Mouse (Mus musculus): ENCODE measurements around the gene Nectin4. TPM values are rescaled to one million over a fixed set of nuclear protein-coding genes. Genes with fewer than 3 reads are reported as not detected.

Nectin4 gene
- polyA plus RNA-seq, 1 experiment from 2014 or later = 7.4 TPM

- 8% methylated on average over 4 of the region's 4 CpGs for WGBS
- Histone ChIP-seq H3K4me1 (replicated peaks; ENCODE audit: control insufficient read depth, insufficient read depth, low read length) (peaks cover 11% of the 10 kb centered on the region; the same call in 1 of the 2 replicates), H3K9ac (ENCODE audit: low read length) (no peak overlapping the region), H3K27me3 (ENCODE audit: control insufficient read depth, insufficient read depth, low read depth, low read length) (no peaks in the 10 kb centered on the region), H3K36me3 (ENCODE audit: control insufficient read depth, insufficient read depth, low read length) (no peaks in the 10 kb centered on the region), H3K27ac (ENCODE audit: low read length) (no peak overlapping the region), H3K4me2 (ENCODE audit: low read depth, low read length) (no peak overlapping the region), H3K9me3 (ENCODE audit: control insufficient read depth, low read length) (no peaks in the 10 kb centered on the region), H3K4me3 (ENCODE audit: low read length) (no peak overlapping the region)
- no peak for ATAC-seq (ENCODE audit: low read depth)
Observed at GRCm38 (mm10) chr1:171373946-171374345, 4.0 kb downstream of the Nectin4 start.

GRCm38 (mm10) chr1:171375646-171376097 lies 5.8 kb downstream of the Nectin4 start:
- no peak overlapping the region for H3K4me3 ChIP-seq (ENCODE audit: low read length)
- 33% methylated on average over 9 of the region's 9 CpGs for WGBS
- H3K4me1 ChIP-seq (replicated peaks; ENCODE audit: control insufficient read depth, insufficient read depth, low read length) = peaks cover 16% of the 10 kb centered on the region
- H3K27ac ChIP-seq (ENCODE audit: low read length) = peak overlapping the region; percentile 47; the same call in 1 of the 2 replicates
- no peaks in the 10 kb centered on the region for H3K36me3 ChIP-seq (ENCODE audit: control insufficient read depth, insufficient read depth, low read length)
- no peaks in the 10 kb centered on the region for H3K9me3 ChIP-seq (ENCODE audit: control insufficient read depth, low read length)
- H3K9ac ChIP-seq (ENCODE audit: low read length) = no peak overlapping the region
- peak; percentile 87 for ATAC-seq (ENCODE audit: low read depth)
- peak overlapping the region; percentile 19; the same call in 1 of the 2 replicates for H3K4me2 ChIP-seq (ENCODE audit: low read depth, low read length)
- H3K27me3 ChIP-seq (ENCODE audit: control insufficient read depth, insufficient read depth, low read depth, low read length) = peaks cover 2% of the 10 kb centered on the region; the same call in 1 of the 2 replicates

GRCm38 (mm10) chr1:171378298-171378697 lies 8.4 kb downstream of the Nectin4 start:
- Histone ChIP-seq H3K36me3 (ENCODE audit: control insufficient read depth, insufficient read depth, low read length) (no peaks in the 10 kb centered on the region), H3K27me3 (ENCODE audit: control insufficient read depth, insufficient read depth, low read depth, low read length) (peaks cover 2% of the 10 kb centered on the region; the same call in 1 of the 2 replicates)
- ATAC-seq (ENCODE audit: low read depth) = no peak

GRCm38 (mm10) chr1:171379935-171380599 lies 10.2 kb downstream of the Nectin4 start:
- Histone ChIP-seq H3K36me3 (ENCODE audit: control insufficient read depth, insufficient read depth, low read length) (no peaks in the 10 kb centered on the region), H3K9me3 (ENCODE audit: control insufficient read depth, low read length) (no peaks in the 10 kb centered on the region), H3K4me1 (replicated peaks; ENCODE audit: control insufficient read depth, insufficient read depth, low read length) (peaks cover 11% of the 10 kb centered on the region), H3K9ac (ENCODE audit: low read length) (peak overlapping the region; percentile 29; the same call in 1 of the 2 replicates), H3K4me3 (ENCODE audit: low read length) (peak overlapping the region; percentile 26), H3K4me2 (ENCODE audit: low read depth, low read length) (peak overlapping the region; percentile 53), H3K27ac (ENCODE audit: low read length) (no peak overlapping the region), H3K27me3 (ENCODE audit: control insufficient read depth, insufficient read depth, low read depth, low read length) (peaks cover 2% of the 10 kb centered on the region; the same call in 1 of the 2 replicates)
- 3% methylated on average over 31 of the region's 31 CpGs for WGBS
- ATAC-seq (ENCODE audit: low read depth) = peak; percentile 73

More at GRCm38 (mm10) chr1:171378298-171378697, 8.4 kb downstream of the Nectin4 start:
- H3K9ac ChIP-seq (ENCODE audit: low read length) = no peak overlapping the region
- H3K4me3 ChIP-seq (ENCODE audit: low read length) = no peak overlapping the region
- no peak overlapping the region for H3K27ac ChIP-seq (ENCODE audit: low read length)
- H3K9me3 ChIP-seq (ENCODE audit: control insufficient read depth, low read length) = no peaks in the 10 kb centered on the region
- WGBS = 81% methylated on average over 6 of the region's 6 CpGs
- H3K4me2 ChIP-seq (ENCODE audit: low read depth, low read length) = no peak overlapping the region
- H3K4me1 ChIP-seq (replicated peaks; ENCODE audit: control insufficient read depth, insufficient read depth, low read length) = peaks cover 14% of the 10 kb centered on the region

- H3K27ac ChIP-seq (ENCODE audit: low read length) = no peak overlapping the region
- H3K27me3 ChIP-seq (ENCODE audit: control insufficient read depth, insufficient read depth, low read depth, low read length) = peaks cover 2% of the 10 kb centered on the region; the same call in 1 of the 2 replicates
- ATAC-seq (ENCODE audit: low read depth) = no peak
- no peak overlapping the region for H3K9ac ChIP-seq (ENCODE audit: low read length)
- WGBS = 80% methylated on average over 11 of the region's 11 CpGs
- no peak overlapping the region for H3K4me3 ChIP-seq (ENCODE audit: low read length)
- H3K9me3 ChIP-seq (ENCODE audit: control insufficient read depth, low read length) = no peaks in the 10 kb centered on the region
- H3K36me3 ChIP-seq (ENCODE audit: control insufficient read depth, insufficient read depth, low read length) = no peaks in the 10 kb centered on the region
- H3K4me1 ChIP-seq (replicated peaks; ENCODE audit: control insufficient read depth, insufficient read depth, low read length) = peaks cover 5% of the 10 kb centered on the region
- H3K4me2 ChIP-seq (ENCODE audit: low read depth, low read length) = no peak overlapping the region
Observed at GRCm38 (mm10) chr1:171382096-171382620, 12.3 kb downstream of the Nectin4 start.

- WGBS = 58% methylated on average over 9 of the region's 9 CpGs
- no peak overlapping the region for H3K9ac ChIP-seq (ENCODE audit: low read length)
- H3K36me3 ChIP-seq (ENCODE audit: control insufficient read depth, insufficient read depth, low read length) = no peaks in the 10 kb centered on the region
- no peak overlapping the region for H3K4me2 ChIP-seq (ENCODE audit: low read depth, low read length)
- no peak overlapping the region for H3K27ac ChIP-seq (ENCODE audit: low read length)
- H3K4me3 ChIP-seq (ENCODE audit: low read length) = no peak overlapping the region
- H3K4me1 ChIP-seq (replicated peaks; ENCODE audit: control insufficient read depth, insufficient read depth, low read length) = peaks cover 5% of the 10 kb centered on the region
- no peak for ATAC-seq (ENCODE audit: low read depth)
- no peaks in the 10 kb centered on the region for H3K9me3 ChIP-seq (ENCODE audit: control insufficient read depth, low read length)
- peaks cover 2% of the 10 kb centered on the region; the same call in 1 of the 2 replicates for H3K27me3 ChIP-seq (ENCODE audit: control insufficient read depth, insufficient read depth, low read depth, low read length)
Observed at GRCm38 (mm10) chr1:171384361-171384760, 14.5 kb downstream of the Nectin4 start.

- Histone ChIP-seq H3K27me3 (ENCODE audit: control insufficient read depth, insufficient read depth, low read depth, low read length) (peaks cover 2% of the 10 kb centered on the region; the same call in 1 of the 2 replicates), H3K4me3 (ENCODE audit: low read length) (no peak overlapping the region), H3K9me3 (ENCODE audit: control insufficient read depth, low read length) (no peaks in the 10 kb centered on the region), H3K4me2 (ENCODE audit: low read depth, low read length) (no peak overlapping the region), H3K36me3 (ENCODE audit: control insufficient read depth, insufficient read depth, low read length) (no peaks in the 10 kb centered on the region), H3K4me1 (replicated peaks; ENCODE audit: control insufficient read depth, insufficient read depth, low read length) (0 out of 2 replicates have a peak, but pooled peaks cover 2% of the 10 kb centered on the region), H3K9ac (ENCODE audit: low read length) (no peak overlapping the region), H3K27ac (ENCODE audit: low read length) (no peak overlapping the region)
- 54% methylated on average over 9 of the region's 9 CpGs for WGBS
- no peak for ATAC-seq (ENCODE audit: low read depth)
Observed at GRCm38 (mm10) chr1:171385171-171385570, 15.3 kb downstream of the Nectin4 start.

- Histone ChIP-seq H3K4me2 (ENCODE audit: low read depth, low read length) (no peak overlapping the region), H3K27ac (ENCODE audit: low read length) (no peak overlapping the region), H3K4me3 (ENCODE audit: low read length) (no peak overlapping the region), H3K9me3 (ENCODE audit: control insufficient read depth, low read length) (no peaks in the 10 kb centered on the region), H3K4me1 (replicated peaks; ENCODE audit: control insufficient read depth, insufficient read depth, low read length) (no peaks in the 10 kb centered on the region), H3K9ac (ENCODE audit: low read length) (no peak overlapping the region), H3K27me3 (ENCODE audit: control insufficient read depth, insufficient read depth, low read depth, low read length) (no peaks in the 10 kb centered on the region), H3K36me3 (ENCODE audit: control insufficient read depth, insufficient read depth, low read length) (no peaks in the 10 kb centered on the region)
- WGBS = 25% methylated on average over 6 of the region's 6 CpGs
- ATAC-seq (ENCODE audit: low read depth) = peak; percentile 23; the same call in 1 of the 2 replicates
Observed at GRCm38 (mm10) chr1:171387099-171387498, 17.2 kb downstream of the Nectin4 start.

- Histone ChIP-seq H3K36me3 (ENCODE audit: control insufficient read depth, insufficient read depth, low read length) (no peaks in the 10 kb centered on the region), H3K4me3 (ENCODE audit: low read length) (peak within 1 kb of the TSS; percentile 13; the same call in 1 of the 2 replicates), H3K4me1 (replicated peaks; ENCODE audit: control insufficient read depth, insufficient read depth, low read length) (no peaks in the 10 kb centered on the region), H3K9ac (ENCODE audit: low read length) (no peak within 1 kb of the TSS), H3K27ac (ENCODE audit: low read length) (no peak within 1 kb of the TSS; the same call in 1 of the 2 replicates), H3K27me3 (ENCODE audit: control insufficient read depth, insufficient read depth, low read depth, low read length) (no peaks in the 10 kb centered on the region), H3K4me2 (ENCODE audit: low read depth, low read length) (no peak within 1 kb of the TSS), H3K9me3 (ENCODE audit: control insufficient read depth, low read length) (no peaks in the 10 kb centered on the region)
- ATAC-seq (ENCODE audit: low read depth) = 0 out of 2 replicates have a peak, but pooled peaks have one; percentile 35
- 69% methylated on average over 15 of the region's 15 CpGs for WGBS
Observed at GRCm38 (mm10) chr1:171388376-171389102, 18.6 kb downstream of the Nectin4 start, which contains the start of gene Arhgap30. TSS of gene Arhgap30 (plus strand) at chr1:171388954.
